Mouse (Mus musculus): ENCODE measurements around the gene Mkln1. TPM values are rescaled to one million over a fixed set of nuclear protein-coding genes. Genes with fewer than 3 reads are reported as not detected.
A peak's percentile ranks its signal among the peaks of the same experiment; 100 is the strongest.
"Not testable (repeated sequence)": the region's sequence is repeated elsewhere in the genome, so short reads cannot be mapped to it uniquely, and the experiment has no call there.

Mkln1 gene
- total RNA-seq, 2 experiments from 2014 or later = 131 to 172 TPM

DNA sequence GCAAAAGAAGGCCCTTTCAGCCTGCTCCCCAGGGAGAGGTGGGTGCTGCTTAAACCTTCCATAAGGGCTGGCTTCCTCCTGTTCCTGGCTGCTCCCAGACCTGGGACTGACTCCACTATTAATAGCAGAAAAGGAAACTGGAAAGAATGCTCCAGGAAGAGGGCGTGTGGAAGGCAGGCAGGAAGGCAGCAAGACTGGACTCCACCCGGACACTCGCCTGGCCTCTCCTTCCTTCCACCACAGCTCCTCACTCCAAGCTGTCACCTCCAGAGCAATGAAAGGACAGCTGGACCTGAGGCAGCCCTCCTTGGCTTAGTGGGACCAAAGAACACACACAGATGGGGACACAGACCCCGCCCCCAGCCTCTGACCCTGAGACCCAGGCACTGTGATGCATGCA lies 145.8 kb downstream of the Mkln1 start:
- no peak for ATAC-seq (replicated peaks; ENCODE audit: poor library complexity)

DNA sequence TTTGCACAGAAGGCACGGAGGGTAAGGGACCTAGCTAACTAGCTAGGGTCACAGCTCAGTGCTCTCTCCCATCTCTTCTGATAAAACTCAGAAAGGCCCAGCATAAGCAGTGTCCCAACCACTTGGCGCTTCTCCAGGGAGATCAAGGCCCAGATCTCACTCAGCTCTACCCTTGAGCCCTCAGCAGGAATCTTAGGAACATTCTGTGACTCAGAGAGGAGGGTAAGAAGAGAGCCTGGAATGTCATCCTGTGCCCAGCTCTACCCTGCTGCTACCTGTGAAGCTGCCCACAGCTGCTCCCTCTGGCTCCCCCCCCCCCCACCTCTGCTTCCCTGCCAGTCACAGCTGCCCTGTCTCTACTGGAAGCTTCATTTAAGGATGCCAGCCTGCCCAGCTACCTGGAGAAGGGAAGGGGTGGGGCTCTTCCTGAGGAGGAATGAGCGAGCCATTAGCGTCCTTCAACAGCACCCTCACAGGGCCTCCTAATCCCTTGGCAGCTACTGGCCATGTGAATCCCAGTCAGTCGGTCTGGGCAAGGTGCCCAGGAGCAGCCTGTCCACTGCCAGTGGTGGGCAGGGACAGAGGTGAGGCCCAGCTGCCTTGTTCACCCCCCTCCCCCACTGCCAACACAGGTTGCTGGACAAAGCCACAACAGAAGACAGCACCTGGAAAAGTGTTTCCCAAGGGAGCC lies 151.0 kb downstream of the Mkln1 start:
- ATAC-seq (replicated peaks; ENCODE audit: poor library complexity) = no peak

DNA sequence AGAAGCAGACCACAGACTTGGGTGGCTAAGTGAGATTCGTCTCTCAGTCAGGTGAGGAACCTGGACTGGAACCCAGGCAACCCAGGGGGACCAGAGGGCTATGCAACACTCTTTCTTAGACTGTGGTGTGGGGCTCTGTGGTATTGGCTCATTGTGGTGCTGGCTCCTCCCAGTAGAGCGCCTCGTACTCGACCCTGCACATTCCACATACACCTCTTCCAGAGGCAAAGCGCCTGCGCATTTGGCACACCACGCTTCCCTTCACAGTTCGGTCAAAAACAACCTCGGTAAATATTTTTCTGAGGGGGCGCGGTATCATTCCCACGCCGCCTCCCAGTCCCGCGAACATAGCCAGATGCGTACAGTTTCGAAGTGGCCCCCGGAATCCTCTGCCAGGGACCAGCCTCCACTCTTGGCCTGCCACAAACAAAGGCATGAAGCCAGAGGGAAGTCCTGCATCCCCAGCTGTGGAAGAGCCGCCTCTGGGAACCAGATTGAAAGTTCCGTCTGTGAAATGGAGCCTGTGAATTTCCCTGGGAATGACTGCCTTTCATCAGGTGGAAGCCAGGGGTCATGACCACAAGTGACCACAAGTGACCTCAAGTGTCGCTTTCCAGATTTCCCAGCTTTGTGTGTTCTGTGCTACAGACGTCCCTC lies 152.5 kb downstream of the Mkln1 start:
- ATAC-seq (replicated peaks; ENCODE audit: poor library complexity) = no peak

DNA sequence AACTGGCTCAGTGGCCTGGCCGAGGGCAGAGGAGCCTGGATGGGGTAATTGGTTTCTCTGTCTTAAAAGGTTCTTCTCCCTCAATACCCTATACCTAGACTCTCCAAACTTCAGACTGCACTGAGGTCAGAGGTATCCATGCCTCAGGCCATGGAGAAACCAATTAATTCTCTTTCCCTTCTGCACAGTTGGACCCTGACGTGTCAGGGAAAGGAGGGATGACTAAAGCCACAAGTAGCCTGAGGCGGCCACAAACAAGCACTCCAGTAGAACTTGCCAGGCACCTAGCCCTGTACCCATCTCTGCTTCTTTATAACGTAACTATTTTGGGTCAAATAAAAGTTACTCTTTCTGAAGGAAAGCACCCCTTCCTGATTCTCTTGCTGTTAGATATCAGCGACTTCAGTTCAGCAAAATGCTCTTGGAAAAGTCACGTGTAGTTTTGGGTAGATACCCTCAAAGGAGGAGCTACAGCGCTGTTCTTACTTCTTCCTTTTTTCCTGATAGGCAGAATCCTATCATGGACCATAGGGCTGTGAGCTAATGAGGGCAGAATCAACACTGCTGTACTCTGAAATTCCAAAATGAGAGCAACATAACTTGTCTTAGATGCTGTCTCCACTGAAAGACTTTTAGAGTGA lies 158.0 kb downstream of the Mkln1 start:
- no peak for ATAC-seq (replicated peaks; ENCODE audit: poor library complexity)

DNA sequence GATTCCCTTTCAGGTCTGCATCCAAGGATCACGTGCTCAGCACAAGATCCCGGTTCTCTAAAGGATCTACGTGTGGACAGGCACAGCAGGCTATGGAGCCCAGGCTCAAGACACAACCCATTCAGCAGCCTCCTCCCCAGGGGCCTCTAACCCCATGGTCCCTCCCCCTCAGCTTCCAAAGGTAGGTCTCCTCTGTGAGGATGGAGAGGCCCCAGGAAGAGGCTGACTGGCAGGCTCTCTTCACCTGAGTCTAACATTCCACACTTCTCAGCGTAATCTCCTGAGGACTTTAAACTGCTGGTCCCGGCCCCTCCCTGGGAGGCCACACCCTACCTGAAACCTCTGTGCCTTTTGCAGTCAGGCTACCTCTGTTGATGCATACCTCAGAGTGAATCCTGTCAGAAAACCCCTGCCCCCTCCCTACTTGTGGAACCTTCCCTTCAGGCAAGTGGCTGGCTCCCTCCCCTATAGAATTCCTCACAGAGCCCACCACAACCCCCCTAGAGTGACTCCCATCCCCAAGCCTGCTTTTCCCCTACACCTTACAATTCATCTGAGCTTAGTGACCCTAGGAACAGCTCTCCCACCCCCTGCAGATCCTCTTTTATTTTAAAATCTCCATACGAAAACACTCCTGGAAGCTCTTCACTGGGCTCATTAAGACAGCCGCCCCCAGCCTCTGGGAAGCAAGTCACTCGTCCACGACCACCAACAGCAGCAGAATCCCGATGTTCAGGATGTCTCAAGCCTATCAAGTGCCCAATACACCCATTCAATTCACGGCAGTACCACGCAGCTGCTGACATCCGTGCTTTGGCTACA lies 161.8 kb downstream of the Mkln1 start:
- ATAC-seq (replicated peaks; ENCODE audit: poor library complexity) = no peak

DNA sequence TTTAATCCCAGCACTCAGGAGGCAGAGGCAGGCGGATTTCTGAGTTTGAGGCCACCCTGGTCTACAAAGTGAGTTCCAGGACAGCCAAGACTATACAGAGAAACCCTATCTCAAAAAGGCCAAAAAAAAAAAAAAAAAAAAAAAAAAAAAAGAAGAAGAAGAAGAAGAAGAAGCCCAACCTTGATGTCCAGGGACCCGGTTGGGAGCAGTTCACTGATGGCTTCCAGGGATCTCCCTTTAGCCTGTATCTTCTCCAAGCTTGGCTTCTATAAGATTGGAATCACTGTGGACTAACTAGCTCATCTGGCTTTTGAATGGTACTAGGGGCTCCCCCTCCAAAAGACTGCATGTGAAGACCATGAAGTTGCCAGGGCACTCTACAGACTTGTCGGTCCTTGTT lies 163.4 kb downstream of the Mkln1 start:
- not testable (repeated sequence) for ATAC-seq (replicated peaks; ENCODE audit: poor library complexity)

DNA sequence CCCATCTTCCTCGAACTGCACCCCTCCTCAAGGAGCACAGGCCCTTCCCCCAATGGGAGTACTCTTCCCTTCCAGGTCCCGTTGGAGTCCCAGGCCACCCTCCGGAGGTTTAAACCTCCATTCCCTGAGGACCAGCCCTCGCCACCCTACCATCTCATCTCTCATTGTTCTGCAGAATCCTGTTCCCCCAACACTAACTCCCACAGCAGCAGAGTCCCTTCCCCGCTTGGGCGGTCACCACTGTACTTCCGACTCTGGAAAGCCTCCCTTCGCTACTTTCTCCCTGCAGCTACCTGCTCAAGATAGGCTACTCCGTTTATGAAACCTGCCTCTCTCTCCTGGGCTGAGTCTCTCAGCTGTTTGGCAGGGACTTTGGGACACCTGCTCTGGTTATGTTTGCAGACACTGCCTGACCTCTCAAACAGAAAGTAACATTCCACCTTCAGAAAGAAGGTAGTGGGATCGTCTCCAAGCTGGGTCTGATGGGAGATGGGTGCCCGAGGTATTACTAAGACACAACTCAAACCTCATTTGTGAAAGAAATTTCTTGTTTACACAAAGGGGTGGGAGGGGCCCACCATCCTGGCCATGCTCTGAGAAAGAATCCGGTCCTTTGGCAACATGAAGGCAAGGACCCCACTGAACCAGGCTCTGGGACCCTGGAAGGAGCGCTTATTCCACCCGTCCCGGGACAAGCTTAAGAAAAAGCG lies 164.0 kb downstream of the Mkln1 start:
- no peak for ATAC-seq (replicated peaks; ENCODE audit: poor library complexity)

DNA sequence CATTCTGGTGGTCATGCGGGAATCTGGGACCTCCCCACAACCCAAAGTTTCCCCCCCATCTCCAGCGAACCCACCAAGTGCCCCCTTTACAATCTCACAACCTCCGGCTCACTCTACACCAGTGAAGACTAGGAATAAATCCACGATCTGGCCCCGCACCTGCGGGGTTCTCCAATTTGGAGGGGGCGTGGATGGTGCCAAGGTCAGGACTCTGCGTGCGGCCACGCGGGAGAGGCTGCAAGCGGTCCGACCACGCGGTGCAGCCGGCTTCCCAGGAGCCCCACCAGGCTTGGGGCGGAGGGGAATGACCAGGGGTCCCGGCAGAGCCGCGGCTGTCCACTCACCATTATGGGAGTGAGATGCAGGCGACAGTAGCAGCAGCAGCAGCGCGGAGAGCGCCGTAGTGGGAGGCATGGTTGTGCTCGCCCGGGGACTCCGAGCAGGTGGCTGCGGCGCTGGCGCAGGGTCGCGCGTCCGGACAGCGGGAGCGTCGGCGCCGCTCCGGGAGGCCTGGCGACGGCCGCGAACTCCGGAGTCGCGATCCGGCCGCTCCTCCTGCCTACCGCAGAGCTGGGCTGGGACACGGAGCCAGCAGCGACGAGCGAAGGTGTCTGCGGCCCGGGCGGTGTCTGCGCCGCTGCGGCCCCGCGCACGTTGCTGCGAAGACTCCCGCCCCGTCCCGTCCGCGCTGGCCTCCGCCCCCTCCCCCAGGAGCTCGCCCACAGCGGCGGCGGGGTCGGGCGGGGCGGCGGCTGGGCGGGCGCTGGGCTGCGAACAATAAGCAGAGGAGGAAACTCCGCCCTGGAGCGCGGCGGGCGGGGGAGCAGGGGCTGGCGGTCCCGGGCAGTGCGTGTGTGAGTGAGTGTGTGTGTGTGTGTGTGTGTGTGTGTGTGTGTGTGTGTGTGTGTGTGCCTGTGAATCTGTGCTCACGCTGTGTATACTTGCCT lies 165.0 kb downstream of the Mkln1 start, which contains the start of gene Podxl:
Gene Podxl, minus strand, starts transcription at position 747 of the 947 bp plus-strand sequence.
- peak; percentile 70 for ATAC-seq (replicated peaks; ENCODE audit: poor library complexity)

DNA sequence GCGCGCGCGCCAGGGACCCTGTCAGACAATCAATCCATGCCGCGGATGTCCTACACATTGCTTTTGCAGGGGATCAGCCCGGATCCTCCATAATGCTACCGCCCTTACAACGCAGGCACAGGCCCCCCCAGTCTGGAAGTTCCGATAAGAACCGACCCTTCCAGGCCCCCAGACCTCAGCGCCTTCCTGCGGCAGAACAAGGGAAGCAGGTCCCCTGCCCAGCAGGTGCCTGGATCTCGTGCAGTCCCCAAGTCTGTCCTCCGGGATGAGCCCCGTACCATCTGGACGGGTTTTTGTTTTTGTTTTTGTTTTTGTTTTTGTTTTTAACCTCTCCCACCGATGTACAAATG lies 165.6 kb downstream of the Mkln1 start:
- ATAC-seq (replicated peaks; ENCODE audit: poor library complexity) = no peak; the same call in 1 of the 2 replicates

DNA sequence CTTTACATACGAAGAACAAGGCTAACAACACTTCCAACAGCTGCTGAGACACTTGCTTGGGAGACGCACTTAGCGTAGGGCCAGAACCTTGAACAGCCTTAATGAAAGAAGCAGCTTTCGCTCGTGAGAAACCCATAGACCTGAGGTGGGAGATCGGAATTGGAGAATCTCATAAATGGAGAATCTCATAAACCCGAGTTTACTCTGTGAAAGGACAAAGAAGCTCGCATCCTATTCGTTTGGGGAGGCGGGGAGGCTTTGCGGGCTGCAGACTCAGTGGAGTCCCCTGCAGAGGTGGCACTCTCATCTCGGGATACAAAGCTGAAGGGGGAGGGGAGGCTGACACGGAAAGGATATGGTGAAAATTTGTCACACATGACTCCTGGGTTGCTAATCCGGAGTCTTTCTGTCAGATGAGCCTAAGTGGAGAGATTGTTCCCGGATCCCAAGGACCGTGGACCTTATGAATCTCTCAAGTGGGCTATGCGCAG lies 166.4 kb downstream of the Mkln1 start:
- no peak for ATAC-seq (replicated peaks; ENCODE audit: poor library complexity)

Other genes starting within 250 kb of the Mkln1 start
- gene Podxl, start 165.2 kb downstream of the Mkln1 start, total RNA-seq (2015) = 0.07 and 0.25 TPM in 2 replicates
- 0.04 and 0.34 TPM in 2 replicates for gene Podxl, start 165.2 kb downstream of the Mkln1 start, total RNA-seq (2017)